Mouse (Mus musculus): ENCODE measurements at regions not wholly inside any gene's neighbourhood (a gene's known extent, or its start where the extent isn't known, plus 50 kb on each side); places are given as distances from the start of the nearest gene placed in this dataset.

- TF ChIP-seq CTCF (IDR thresholded peaks at IDR 0.05; ENCODE audit: extremely low read depth, insufficient read depth, low read length) (peak; percentile 68), POLR2A (IDR thresholded peaks at IDR 0.05; ENCODE audit: extremely low read depth, insufficient read depth, low read length) (no peak)
Measured at GRCm38 (mm10) chr11:21433726-21434125, 62.7 kb upstream of the Ugp2 start.

Data from cortical plate, adult 2 months (tissue).